Mouse (Mus musculus) mouse embryonic stem cell (cell line): ENCODE results near the gene Inhbb.

Experiments used
- in situ Hi-C, 2 experiments: fragments of 300-500 bp; cut with MboI; formaldehyde crosslinking; loops; 1 replicate in 1 of 2; 3 replicates in 1 of 2; pipeline ENCODE4 v1.14.3; 2019 to 2020; ENCODE audit warnings: low sequenced_read_pairs in 2 of 2, low pct_unique_long_range_greater_than_20kb in 1 of 2, mixed read lengths in 1 of 2; ENCODE audit not compliant: unreplicated experiment in 1 of 2

Gene Inhbb

GRCm38 (mm10) chr1:119421576-119422421 lies at the start of gene Inhbb:
Gene Inhbb (minus strand): TSS chr1:119422248.
- in situ Hi-C loops = no loop called here

GRCm38 (mm10) chr1:119463386-119463785 lies 41.3 kb upstream of the Inhbb start:
- in situ Hi-C loops = no loop called here

- in situ Hi-C loops = no loop called here
Measured at GRCm38 (mm10) chr1:119460062-119460461, 38.0 kb upstream of the Inhbb start.

GRCm38 (mm10) chr1:119457993-119458605 lies 36.1 kb upstream of the Inhbb start:
- in situ Hi-C loops = no loop called here

GRCm38 (mm10) chr1:119457528-119457855 lies 35.4 kb upstream of the Inhbb start:
- in situ Hi-C loops = no loop called here

GRCm38 (mm10) chr1:119456671-119457527 lies 34.9 kb upstream of the Inhbb start:
- in situ Hi-C loops = no loop called here

- in situ Hi-C loops = no loop called here
Measured at GRCm38 (mm10) chr1:119453731-119454130, 31.7 kb upstream of the Inhbb start.

GRCm38 (mm10) chr1:119451417-119451816 lies 29.4 kb upstream of the Inhbb start:
- in situ Hi-C loops = no loop called here

GRCm38 (mm10) chr1:119450651-119451345 lies 28.8 kb upstream of the Inhbb start:
- in situ Hi-C loops = no loop called here

GRCm38 (mm10) chr1:119446753-119447283 lies 24.8 kb upstream of the Inhbb start:
- in situ Hi-C loops = loop anchor here (10.0 to 25.0 kb wide), 2 partner anchors 352 to 660 kb away; no protein-coding TSS in a partner anchor

- in situ Hi-C loops = loop anchor here (5.0 to 25.0 kb wide), 3 partner anchors 96 to 656 kb away; no protein-coding TSS in a partner anchor
Measured at GRCm38 (mm10) chr1:119443591-119444350, 21.7 kb upstream of the Inhbb start.

GRCm38 (mm10) chr1:119442901-119443300 lies 20.9 kb upstream of the Inhbb start:
- in situ Hi-C loops = loop anchor here (5.0 to 25.0 kb wide), 3 partner anchors 96 to 656 kb away; no protein-coding TSS in a partner anchor

- in situ Hi-C loops = loop anchor here in 1 of 2 experiments (25.0 kb wide), 1 partner anchor 651 kb away; no protein-coding TSS in a partner anchor
Measured at GRCm38 (mm10) chr1:119438105-119438637, 16.1 kb upstream of the Inhbb start.

- in situ Hi-C loops = loop anchor here in 1 of 2 experiments (25.0 kb wide), 1 partner anchor 650 kb away; no protein-coding TSS in a partner anchor
Measured at GRCm38 (mm10) chr1:119437401-119437800, 15.4 kb upstream of the Inhbb start.

- in situ Hi-C loops = no loop called here
Measured at GRCm38 (mm10) chr1:119424141-119424860, 2.3 kb upstream of the Inhbb start.

GRCm38 (mm10) chr1:119423510-119423909 lies 1.5 kb upstream of the Inhbb start:
- in situ Hi-C loops = no loop called here
